Mouse (Mus musculus): Measurements from ENCODE around the gene Pcbp3.

DNA sequence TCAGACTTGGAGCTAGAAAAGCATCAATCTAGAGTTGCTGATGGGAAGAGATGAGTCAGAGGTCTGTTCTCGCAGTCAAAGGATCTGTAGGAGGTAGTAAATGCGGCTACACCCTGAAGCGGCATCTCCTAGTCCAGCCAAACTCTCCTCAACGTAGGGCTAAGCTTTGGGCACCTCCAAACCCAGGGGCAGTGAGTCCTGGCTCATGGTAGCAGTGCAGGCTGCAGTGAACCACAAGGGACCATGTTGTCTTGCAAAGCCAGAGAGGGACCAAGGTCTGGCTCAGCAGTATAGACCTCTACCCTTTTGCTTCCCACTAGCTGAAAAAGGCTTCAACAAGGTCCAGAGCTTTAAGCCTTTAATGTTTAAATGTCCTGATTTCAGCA is 159.2 kb downstream of the Pcbp3 start:
- TF ChIP-seq CTCF (IDR thresholded peaks at IDR 0.05; ENCODE audit: insufficient read depth, low read depth, low read length) (no peak), POLR2A (IDR thresholded peaks at IDR 0.05; ENCODE audit: insufficient read depth, low read depth, low read length) (no peak)
